In the genomic region with DNA sequence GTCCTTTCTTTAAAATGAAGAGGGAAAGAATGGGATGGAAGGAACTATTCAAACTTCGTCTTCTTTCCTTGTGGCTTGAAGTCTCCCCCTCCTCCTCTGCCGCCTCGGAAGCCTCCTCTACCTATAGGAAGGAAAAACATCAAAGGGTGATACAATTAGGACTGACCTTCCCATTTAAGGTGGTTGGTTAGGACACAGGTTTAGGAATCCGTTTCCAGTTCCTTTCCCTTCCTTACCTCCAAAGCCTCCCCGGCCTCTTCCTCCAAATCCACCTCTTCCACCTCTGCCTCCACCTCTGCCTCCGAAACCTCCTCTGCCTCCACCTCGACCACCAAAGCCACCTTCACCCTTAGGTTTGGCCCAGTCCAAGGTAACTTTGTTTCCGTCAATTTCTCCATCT, we compare ENCODE assay signal across 23 mouse cellular contexts. TPM values are rescaled to one million over a fixed set of nuclear protein-coding genes. Genes with fewer than 3 reads are reported as not detected.
DNase-seq lines count a peak whose midpoint lies in the region; TF ChIP-seq lines count a peak whose summit lies in the region.
"Had no signal": no experiment of that assay in that cellular context is flagged by ENCODE, and none has a peak within 500 bp of the region (broad histone marks: within the 10 kb centered on the region; RNA-seq: fewer than 3 reads in every experiment).

No protein-coding gene starts in this region.

- peaks cover 0 to 25% of the 10 kb centered on the region in 2 experiments; a peak in 2 of 4 replicates for H3K4me1 ChIP-seq in CH12.LX (ENCODE audit: control insufficient read depth in 1 of 2, insufficient read depth in 2 of 2)
- peaks cover 0 to 10% of the 10 kb centered on the region in 2 experiments; a peak in 3 of 4 replicates for H3K4me1 ChIP-seq in MEL (ENCODE audit: control insufficient read depth in 1 of 2, insufficient read depth in 2 of 2, low read length in 2 of 2)
- H3K4me1 ChIP-seq: embryonic facial prominence, embryonic 13.5 days; embryonic facial prominence, embryonic 15.5 days; forebrain, embryonic 10.5 days; forebrain, embryonic 12.5 days had no signal

- TF ChIP-seq POLR2A in CH12.LX (IDR thresholded peaks at IDR 0.05; ENCODE audit: low read depth, low read length) (0 out of 2 replicates have a peak, but pooled peaks have one; percentile 20), MEL (IDR thresholded peaks at IDR 0.05; ENCODE audit: control insufficient read depth in 1 of 2, insufficient read depth in 1 of 2, low read depth in 1 of 2, low read length in 2 of 2, poor library complexity in 1 of 2) (peak in 1 of 2 experiments; percentile 32; a peak in 1 of 4 replicates)

- TF ChIP-seq EP300 in CH12.LX (IDR thresholded peaks at IDR 0.05; ENCODE audit: low read length): no peak
- no peak for TF ChIP-seq EP300 in MEL (IDR thresholded peaks at IDR 0.05; ENCODE audit: low read depth in 1 of 2, low read length in 2 of 2)

- H3K79me2 ChIP-seq in CH12.LX (replicated peaks; ENCODE audit: control insufficient read depth, extremely low read depth, insufficient read depth, poor library complexity, severe bottlenecking) (peaks cover 21% of the 10 kb centered on the region), MEL (ENCODE audit: control insufficient read depth, insufficient read depth, low read length, poor library complexity) (peaks cover 15% of the 10 kb centered on the region)

- dilution Hi-C loops in CH12.LX (cut with MboI; ENCODE audit: extremely low pct_ligation_motif_present, extremely low pct_unique_long_range_greater_than_20kb, low sequenced_read_pairs): no loop called here

- TF ChIP-seq CTCF in CH12.LX (conservative IDR thresholded peaks at IDR 0.05 in 1 of 2, IDR thresholded peaks at IDR 0.05 in 1 of 2; ENCODE audit: low read depth in 2 of 2, low read length in 2 of 2) (no peak), MEL (IDR thresholded peaks at IDR 0.05 in 2 of 3, conservative IDR thresholded peaks at IDR 0.05 in 1 of 3; ENCODE audit: control insufficient read depth in 1 of 3, insufficient read depth in 1 of 3, low read depth in 2 of 3, low read length in 3 of 3, poor library complexity in 1 of 3, severe bottlenecking in 1 of 3) (no peak)

- H3K9me3 ChIP-seq in CH12.LX (replicated peaks; ENCODE audit: low read length) (no peaks in the 10 kb centered on the region), MEL (replicated peaks; ENCODE audit: insufficient read depth, low read length) (no peaks in the 10 kb centered on the region)
- H3K9me3 ChIP-seq: embryonic facial prominence, embryonic 13.5 days; embryonic facial prominence, embryonic 15.5 days; forebrain, embryonic 10.5 days; forebrain, embryonic 12.5 days; G1E had no signal

- no peak overlapping the region for H3K4me2 ChIP-seq in CH12.LX (ENCODE audit: insufficient read depth, low read depth, poor library complexity, severe bottlenecking)
- H3K4me2 ChIP-seq: embryonic facial prominence, embryonic 13.5 days; embryonic facial prominence, embryonic 15.5 days; forebrain, embryonic 12.5 days had no signal

- DNase-seq in heart, adult 11 months: peak; percentile 80
- no peak for DNase-seq in heart, postnatal 25 days (ENCODE audit: low spot score)
- DNase-seq in CH12.LX (ENCODE audit: extremely low read depth): no peak
- DNase-seq in MEL (ENCODE audit: low read depth, low spot score): no peak
- DNase-seq in cerebellum, postnatal 36 days: no peak
- DNase-seq in gastrocnemius, postnatal 14 days: no peak
- DNase-seq: adrenal gland, adult 8-10 months; adrenal gland, postnatal 14 days; adrenal gland, postnatal 36 days; B cell, adult 2 months; cerebellum, adult 11-12 months; cerebellum, adult 2 months; cerebellum, adult 9-10 months; cerebellum, postnatal 10 days; cerebellum, postnatal 25 days; embryo, embryonic 11 days had no signal

- peaks cover 75 to 94% of the 10 kb centered on the region in 2 experiments for H3K36me3 ChIP-seq in CH12.LX (replicated peaks in 1 of 2; ENCODE audit: control insufficient read depth in 1 of 2, insufficient read depth in 1 of 2, low read length in 1 of 2)
- peaks cover 61 to 92% of the 10 kb centered on the region in 2 experiments for H3K36me3 ChIP-seq in MEL (ENCODE audit: control insufficient read depth in 1 of 2, insufficient read depth in 2 of 2, low read length in 2 of 2)

- H3K27me3 ChIP-seq in CH12.LX (replicated peaks) (no peaks in the 10 kb centered on the region), MEL (ENCODE audit: control insufficient read depth in 1 of 2, insufficient read depth in 2 of 2, low read length in 2 of 2) (no peaks in the 10 kb centered on the region)
- H3K27me3 ChIP-seq: embryonic facial prominence, embryonic 13.5 days; embryonic facial prominence, embryonic 15.5 days; forebrain, embryonic 12.5 days had no signal

- intact Hi-C loops in heart, postnatal 25 days (cut with DNase I): no loop called here
- intact Hi-C loops in gastrocnemius, postnatal 14 days (cut with DNase I; ENCODE audit: low total_unique reads): no loop called here

- H3K4me3 ChIP-seq in CH12.LX (replicated peaks in 1 of 3; ENCODE audit: low read depth in 2 of 3, low read length in 2 of 3, poor library complexity in 1 of 3) (no peak overlapping the region), MEL (ENCODE audit: control insufficient read depth in 1 of 2, insufficient read depth in 1 of 2, low read depth in 2 of 2, low read length in 2 of 2) (no peak overlapping the region)
- H3K4me3 ChIP-seq: embryonic facial prominence, embryonic 13.5 days; embryonic facial prominence, embryonic 15.5 days; erythroblast, embryonic 14.5 days; forebrain, embryonic 10.5 days; forebrain, embryonic 12.5 days had no signal

- H3K27ac ChIP-seq in CH12.LX (ENCODE audit: insufficient read depth, low read depth): no peak overlapping the region
- H3K27ac ChIP-seq in MEL (ENCODE audit: control insufficient read depth, low read depth, low read length): no peak overlapping the region
- H3K27ac ChIP-seq: embryonic facial prominence, embryonic 13.5 days; embryonic facial prominence, embryonic 15.5 days; forebrain, embryonic 10.5 days; forebrain, embryonic 12.5 days had no signal

- H3K9ac ChIP-seq in CH12.LX (ENCODE audit: insufficient read depth, low read depth) (no peak overlapping the region), MEL (ENCODE audit: control insufficient read depth, low read depth, low read length, poor library complexity, severe bottlenecking) (no peak overlapping the region)
- H3K9ac ChIP-seq: embryonic facial prominence, embryonic 13.5 days; embryonic facial prominence, embryonic 15.5 days; forebrain, embryonic 12.5 days had no signal

- in situ Hi-C loops in CH12.LX (cut with MboI; ENCODE audit: low pct_ligation_motif_present, low pct_unique_long_range_greater_than_20kb, low sequenced_read_pairs): no loop called here

- no peak for TF ChIP-seq RAD21 in CH12.LX (IDR thresholded peaks at IDR 0.05; ENCODE audit: low read depth, low read length)
- TF ChIP-seq RAD21 in MEL (IDR thresholded peaks at IDR 0.05; ENCODE audit: low read depth, low read length): no peak

TF ChIP-seq in CH12.LX, 34 proteins besides CTCF, POLR2A, EP300 and RAD21:
- TF ChIP-seq BHLHE40 (IDR thresholded peaks at IDR 0.05; ENCODE audit: low read depth, low read length): no peak
- no peak for TF ChIP-seq ZKSCAN1 (IDR thresholded peaks at IDR 0.05; ENCODE audit: borderline replicate concordance, low read depth, low read length)
- TF ChIP-seq PAX5 (IDR thresholded peaks at IDR 0.05; ENCODE audit: low read length): no peak
- no peak for TF ChIP-seq POLR2AphosphoS2 (IDR thresholded peaks at IDR 0.05; ENCODE audit: low read depth, low read length)
- no peak for TF ChIP-seq UBTF (IDR thresholded peaks at IDR 0.05; ENCODE audit: low read depth, low read length)
- TF ChIP-seq CHD2 (IDR thresholded peaks at IDR 0.05; ENCODE audit: low read length): no peak
- no peak for TF ChIP-seq ELF1 (IDR thresholded peaks at IDR 0.05; ENCODE audit: low read depth, low read length)
- TF ChIP-seq NELFE (IDR thresholded peaks at IDR 0.05; ENCODE audit: low read depth, low read length): no peak
- TF ChIP-seq USF2 (conservative IDR thresholded peaks at IDR 0.05; ENCODE audit: low read depth, low read length): no peak
- TF ChIP-seq MXI1 (IDR thresholded peaks at IDR 0.05; ENCODE audit: low read depth, low read length): no peak
- TF ChIP-seq HCFC1 (IDR thresholded peaks at IDR 0.05; ENCODE audit: low read depth, low read length): no peak

TF ChIP-seq in MEL, 35 proteins besides CTCF, POLR2A, EP300 and RAD21:
- TF ChIP-seq HCFC1 (IDR thresholded peaks at IDR 0.05; ENCODE audit: low read depth, low read length) (no peak), ZNF384 (IDR thresholded peaks at IDR 0.05; ENCODE audit: low read depth, low read length) (no peak), TAL1 (IDR thresholded peaks at IDR 0.05; ENCODE audit: low read length) (no peak), CHD1 (IDR thresholded peaks at IDR 0.05; ENCODE audit: low read depth, low read length) (no peak), ZMIZ1 (IDR thresholded peaks at IDR 0.05; ENCODE audit: low read depth, low read length) (0 out of 2 replicates have a peak, but pooled peaks have one; percentile 17), USF1 (IDR thresholded peaks at IDR 0.05; ENCODE audit: low read depth, low read length) (no peak), JUND (IDR thresholded peaks at IDR 0.05; ENCODE audit: low read depth, low read length) (no peak), E2F4 (IDR thresholded peaks at IDR 0.05; ENCODE audit: borderline replicate concordance, low read depth, low read length) (no peak)
TF ChIP-seq in MEL: peak in this region for 1.

RNA-seq across cellular contexts. Expression of a gene that starts 8.6 kb away (rescaled TPM):
- 100 to 1,000 TPM; 102 to 113 TPM for total RNA-seq in heart, postnatal 25 days (2021)
- total RNA-seq in CH12.LX (2012; rRNA removed): 359 and 490 TPM in 2 replicates
- total RNA-seq in CH12.LX (2014; rRNA removed): 176 and 184 TPM in 2 replicates
- polyA plus RNA-seq in CH12.LX (2012; ENCODE audit: insufficient read length, low read depth): 2,617 and 2,771 TPM in 2 replicates
- 370 and 422 TPM in 2 replicates for total RNA-seq in MEL (2012; rRNA removed)
- polyA plus RNA-seq in MEL (2012; ENCODE audit: insufficient read depth in 1 of 2, insufficient read length in 2 of 2, low read depth in 1 of 2, low replicate concordance in 2 of 2, missing spikeins in 1 of 2): 1,000 to 10,000 TPM in 1 of 2 experiments, 100 to 1,000 TPM in 1; 246 to 1,708 TPM
- total RNA-seq in gastrocnemius, postnatal 14 days (2021): 100 to 1,000 TPM; 107 to 120 TPM

RNA-seq across cellular contexts. Expression of a gene that starts 47.9 kb away (rescaled TPM):
- total RNA-seq in heart, postnatal 25 days (2021): under 1 TPM; 0.21 to 0.28 TPM
- total RNA-seq in CH12.LX (2012; rRNA removed): 0.08 and 0.17 TPM in 2 replicates
- total RNA-seq in CH12.LX (2014; rRNA removed): not detected in 2 replicates
- polyA plus RNA-seq in CH12.LX (2012; ENCODE audit: insufficient read length, low read depth): not detected in 2 replicates
- not detected in 2 replicates for total RNA-seq in MEL (2012; rRNA removed)
- under 1 TPM in 1 of 2 experiments, not detected in 1; 0.40 TPM for polyA plus RNA-seq in MEL (2012; ENCODE audit: insufficient read depth in 1 of 2, insufficient read length in 2 of 2, low read depth in 1 of 2, low replicate concordance in 2 of 2, missing spikeins in 1 of 2)
- under 1 TPM in 1 of 2 experiments, not detected in 1; 0.12 TPM for total RNA-seq in gastrocnemius, postnatal 14 days (2021)
- polyA plus RNA-seq: CD4-positive, CD25-positive, alpha-beta regulatory T cell, adult 4 months; G1E had no signal
